Mouse (Mus musculus): ENCODE measurements at regions not wholly inside any gene's neighbourhood (a gene's known extent, or its start where the extent isn't known, plus 50 kb on each side); places are given as distances from the start of the nearest gene placed in this dataset.

- no peak for DNase-seq
Observed at GRCm38 (mm10) chr6:68631787-68632186, 1096.2 kb upstream of the Tacstd2 start.

- DNase-seq = no peak
Observed at GRCm38 (mm10) chr6:68606033-68606432, 1070.4 kb upstream of the Tacstd2 start.

Data from heart, adult 18-20 months (tissue).